Mouse (Mus musculus) MEL-GATA-1-ER (cell line): ENCODE measurements around the gene Hjurp.

Experiments used
- DNase-seq: peaks from one replicate; pipeline ENCODE4 v3.0.0-alpha.2; 2012; ENCODE audit warnings: low read depth; ENCODE audit errors: extremely low read depth

Gene Hjurp

DNA sequence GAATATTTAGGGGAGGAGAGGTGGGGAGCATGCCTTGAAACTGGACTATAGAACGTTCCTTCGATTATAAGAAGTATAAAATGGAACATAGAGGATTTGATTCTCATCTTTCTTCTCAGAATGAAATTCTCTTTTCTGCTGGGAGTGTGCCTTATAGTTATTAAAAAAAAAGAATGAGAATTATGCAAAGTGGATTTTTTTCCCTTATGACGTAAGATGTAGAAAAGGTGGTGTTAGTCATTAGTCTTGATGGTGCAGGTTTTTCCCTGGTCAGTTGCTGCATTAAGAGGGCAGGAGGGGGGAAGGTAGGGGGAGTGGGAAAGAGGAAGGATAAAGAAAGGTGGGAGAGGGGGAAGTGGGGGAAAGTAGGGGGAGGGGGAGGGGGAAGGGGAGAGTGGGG lies 4.9 kb upstream of the Hjurp start:
- DNase-seq, result no peak

DNA sequence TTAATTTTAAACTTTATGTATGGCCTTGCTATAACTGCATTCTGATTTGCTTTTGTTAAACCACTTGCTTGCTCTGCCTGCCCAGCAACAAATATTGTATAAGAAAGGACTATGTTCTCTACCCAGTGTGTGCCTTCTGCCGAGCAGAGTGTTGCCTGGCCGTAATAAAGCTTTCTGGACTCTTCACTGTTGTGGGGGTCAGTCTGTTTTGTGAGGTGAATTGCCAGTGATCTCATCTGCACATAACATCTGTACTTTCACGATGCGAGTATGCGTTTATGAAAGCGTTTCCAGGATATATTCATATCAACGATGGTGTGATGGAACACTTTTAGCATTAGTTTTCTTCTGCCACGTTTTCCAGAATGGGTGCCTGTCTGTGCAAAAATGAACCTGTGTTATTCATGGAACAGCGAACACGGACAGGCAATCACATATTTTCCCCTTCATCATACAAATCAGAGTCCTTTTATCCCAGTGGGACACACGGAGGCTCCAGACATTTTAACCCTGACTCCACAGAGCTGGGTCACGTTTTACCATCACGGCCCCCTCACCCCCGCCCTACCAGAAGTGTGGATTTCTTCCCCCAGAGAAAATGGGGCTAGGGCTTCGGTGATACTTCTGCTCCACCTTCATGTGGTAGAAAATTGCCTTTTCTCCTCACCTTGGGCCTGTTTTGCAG lies 2.7 kb upstream of the Hjurp start:
- no peak for DNase-seq

DNA sequence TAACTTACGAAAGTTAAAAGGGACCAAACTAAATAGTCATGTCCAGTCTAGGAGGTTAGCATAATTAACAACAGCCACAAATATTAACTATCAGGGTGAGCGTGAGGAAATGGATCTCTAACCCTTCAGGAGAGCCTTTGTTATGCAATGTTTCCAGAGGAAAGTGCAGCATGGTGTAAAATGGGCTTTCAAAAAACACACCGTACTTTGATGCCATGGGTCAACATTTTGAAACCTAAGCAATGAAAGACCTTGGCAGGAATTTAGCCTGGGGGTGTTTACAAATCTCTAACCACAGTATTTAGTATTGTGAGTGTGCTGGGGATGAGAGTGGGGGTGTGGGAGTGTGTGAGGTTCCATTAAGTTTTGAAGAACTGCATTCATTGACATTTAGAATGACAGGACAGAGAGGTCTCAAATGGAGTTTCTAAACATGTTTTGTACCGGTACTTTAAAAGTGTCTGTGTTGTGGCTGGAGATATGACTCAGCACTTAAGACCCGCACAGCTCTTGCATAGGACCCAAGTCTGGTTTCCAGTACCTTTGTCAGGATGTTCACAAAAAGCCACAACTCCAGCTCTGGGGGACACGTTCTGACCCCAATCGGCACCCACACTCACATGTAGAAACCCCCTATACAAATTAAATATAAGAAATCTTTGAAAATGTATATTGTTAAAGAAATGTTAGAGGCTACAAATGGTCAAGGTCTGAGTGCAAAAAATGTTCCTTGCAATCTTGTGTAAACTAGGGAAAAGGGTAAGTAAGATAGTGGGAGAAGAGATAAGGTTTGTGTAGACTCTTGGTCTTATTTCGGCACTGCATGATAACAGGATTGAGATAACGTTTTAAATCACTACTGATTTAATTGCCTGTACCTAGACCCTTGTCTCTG lies 1.9 kb upstream of the Hjurp start:
- no peak for DNase-seq

DNA sequence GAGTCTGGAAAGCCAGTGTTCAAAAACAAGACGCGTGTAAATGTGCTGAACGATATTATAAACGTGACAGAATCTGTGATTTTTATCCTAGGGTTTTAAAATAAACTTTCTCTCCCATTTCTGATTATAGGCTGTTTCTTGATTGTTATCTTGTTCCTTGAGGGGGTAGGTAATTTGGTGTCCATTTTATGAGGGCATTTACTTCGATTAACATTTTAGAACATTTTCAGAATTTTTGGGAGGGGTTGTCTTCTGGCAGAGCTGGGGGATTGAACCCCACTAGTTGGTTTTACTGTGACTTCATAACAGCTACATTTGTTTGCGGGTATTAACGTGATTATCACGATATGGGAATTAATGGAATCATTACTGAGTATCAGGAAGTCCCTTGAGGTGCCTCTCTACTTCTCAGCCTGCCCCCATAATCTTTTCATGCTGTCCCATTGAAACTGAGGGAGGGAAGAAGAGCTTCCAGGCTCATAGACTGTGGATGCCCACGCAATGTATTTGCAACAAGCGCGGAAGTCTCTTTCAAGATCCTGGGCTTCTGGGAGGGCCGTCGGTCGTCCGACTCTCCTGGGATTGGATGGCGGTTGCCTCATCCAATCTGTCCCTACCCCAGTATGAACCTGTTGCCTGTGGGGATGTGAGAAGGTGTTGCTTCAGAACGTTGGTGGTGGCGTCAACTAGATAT lies 532 bp upstream of the Hjurp start:
- no peak for DNase-seq

DNA sequence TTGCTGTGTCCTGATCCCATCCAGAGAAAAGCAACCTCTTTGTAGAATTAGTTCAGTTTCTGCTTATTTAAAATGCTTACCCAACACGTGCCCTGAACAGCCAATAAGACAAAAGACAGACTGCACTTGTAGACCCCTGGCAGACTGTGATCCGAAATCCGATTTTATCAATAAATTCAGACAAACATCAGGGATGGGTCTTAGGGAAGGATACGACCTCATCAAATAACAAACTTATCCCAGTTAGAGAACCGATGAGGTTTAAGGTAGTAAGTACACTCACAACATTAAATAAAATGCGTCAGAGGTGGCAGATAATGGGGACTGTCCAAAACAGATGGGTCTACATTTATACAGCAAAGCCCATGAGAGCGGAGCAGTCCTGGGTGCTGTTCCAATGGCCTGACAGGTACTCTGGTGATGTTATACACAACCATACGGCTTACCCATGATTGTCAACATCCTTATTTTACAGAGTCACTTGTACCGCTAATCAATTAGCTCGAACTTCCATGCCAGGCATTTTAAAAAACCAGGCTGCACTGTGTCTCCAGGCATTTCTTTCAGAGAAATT lies 822 bp downstream of the Hjurp start:
- no peak for DNase-seq

DNA sequence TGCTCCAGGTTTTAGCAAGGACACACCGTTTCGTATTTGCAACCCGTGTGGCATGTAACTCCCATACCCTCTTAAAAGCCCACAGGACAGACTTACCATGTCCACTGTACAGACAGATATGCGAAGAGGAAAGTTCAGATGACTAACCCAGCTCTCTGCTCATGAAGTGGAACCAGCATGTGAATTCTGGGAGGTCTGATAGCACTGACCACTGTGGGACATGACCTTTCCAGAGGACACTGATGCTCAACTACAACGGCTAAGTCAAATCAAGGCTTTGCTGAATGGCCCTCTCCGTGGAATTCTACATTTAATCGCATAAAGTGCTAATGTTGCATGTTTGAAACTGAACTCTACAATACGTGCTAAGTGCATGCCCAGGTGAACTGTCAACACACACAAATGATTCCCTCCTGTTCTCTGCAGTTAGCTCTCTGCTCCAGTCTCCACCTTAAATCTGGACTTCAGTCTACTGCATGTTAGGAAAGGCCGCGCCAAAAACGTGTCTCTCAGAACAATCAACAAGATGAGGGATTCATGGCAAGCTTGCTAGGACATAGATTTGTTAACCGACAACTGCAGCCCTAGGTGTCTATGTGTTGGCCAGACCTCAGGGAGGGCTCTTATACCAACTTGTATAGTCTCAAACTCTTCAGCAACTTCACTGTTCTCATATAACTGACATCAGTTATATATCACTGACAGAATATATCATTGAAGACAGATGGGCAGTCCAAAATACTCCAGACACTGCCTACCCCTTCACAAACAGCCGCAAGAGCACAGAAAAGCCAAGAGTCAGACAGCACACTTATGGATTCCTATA lies 1.5 kb downstream of the Hjurp start:
- peak; percentile 35 for DNase-seq

DNA sequence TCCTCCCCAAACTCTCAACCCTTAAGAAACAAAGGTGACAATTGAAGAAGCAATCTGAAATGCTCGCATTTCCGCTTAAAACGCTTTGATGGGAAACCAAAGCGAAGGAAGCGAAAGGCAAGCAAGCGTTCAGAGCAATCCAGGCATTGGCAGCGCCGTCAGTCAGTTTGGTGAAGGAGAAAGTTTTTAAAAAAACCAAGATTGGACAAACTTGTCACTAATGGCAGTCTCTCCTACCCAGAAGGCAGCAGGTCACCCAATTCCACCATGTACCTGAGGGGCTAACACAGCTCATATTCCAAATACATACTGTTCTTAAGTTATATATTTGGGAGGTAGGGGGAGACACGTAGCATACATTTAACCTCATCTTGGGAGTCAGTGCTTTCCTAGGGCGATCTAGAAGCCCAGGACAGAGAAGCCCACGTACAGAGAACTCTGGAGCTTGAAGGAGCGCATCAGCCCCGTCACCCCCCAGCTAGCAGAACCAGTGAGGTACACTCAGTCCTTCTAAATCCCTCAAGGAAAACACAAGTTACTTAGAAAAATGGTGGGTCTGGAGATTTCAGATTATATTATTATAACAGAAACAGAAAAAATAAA lies 2.3 kb downstream of the Hjurp start:
- no peak for DNase-seq

DNA sequence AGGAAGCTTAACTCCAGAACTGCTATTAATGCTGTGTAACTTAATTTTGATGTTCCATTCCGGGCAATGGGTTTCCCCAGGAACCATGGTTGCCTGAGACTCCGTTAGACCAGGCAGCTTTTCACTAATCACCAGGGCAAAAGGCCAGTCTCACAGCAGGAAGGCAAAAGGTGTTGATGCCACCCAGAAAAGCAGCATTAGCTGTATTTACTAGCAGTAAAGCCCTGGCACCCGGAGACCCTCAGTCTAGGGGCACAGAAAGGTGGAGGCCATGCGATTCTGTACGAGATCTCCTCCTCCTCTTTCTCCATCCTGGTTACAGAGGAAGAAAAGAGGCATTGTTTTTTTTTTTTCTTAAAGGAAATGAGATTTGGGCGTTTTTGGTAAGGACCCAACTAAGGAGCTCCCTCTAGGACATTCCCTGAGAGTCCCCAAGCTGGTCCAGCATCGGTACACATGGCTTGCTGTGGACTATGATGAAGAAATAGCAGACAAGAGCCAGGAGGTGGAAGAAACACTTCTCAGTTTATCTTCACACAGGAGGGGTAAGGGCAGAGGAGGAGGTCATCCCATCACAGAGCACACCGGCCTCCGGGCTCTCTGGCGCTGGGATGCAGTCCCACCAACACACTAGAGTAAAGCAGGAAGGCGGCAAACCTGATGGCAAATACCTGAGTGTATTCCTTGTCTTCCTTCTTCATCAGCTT lies 2.9 kb downstream of the Hjurp start:
- DNase-seq, result no peak

DNA sequence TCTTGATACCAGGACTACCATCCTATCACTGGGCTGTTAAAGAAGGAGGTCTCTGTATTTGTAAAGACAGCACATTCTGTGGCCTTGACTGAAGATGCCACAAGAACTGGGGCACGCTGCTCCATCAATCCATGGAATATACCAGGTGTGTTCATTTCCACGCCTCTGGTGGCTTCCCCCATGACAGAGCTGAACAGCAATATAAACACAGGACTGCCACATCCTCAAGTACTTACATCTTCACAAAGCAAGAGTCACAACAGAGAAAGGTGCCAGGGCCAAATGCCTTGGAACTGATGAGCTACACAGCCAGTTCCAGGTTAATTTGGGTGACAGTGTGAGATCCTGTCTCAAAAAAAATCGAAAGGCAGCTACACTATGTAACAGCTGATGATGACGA lies 3.6 kb downstream of the Hjurp start:
- DNase-seq, result no peak

DNA sequence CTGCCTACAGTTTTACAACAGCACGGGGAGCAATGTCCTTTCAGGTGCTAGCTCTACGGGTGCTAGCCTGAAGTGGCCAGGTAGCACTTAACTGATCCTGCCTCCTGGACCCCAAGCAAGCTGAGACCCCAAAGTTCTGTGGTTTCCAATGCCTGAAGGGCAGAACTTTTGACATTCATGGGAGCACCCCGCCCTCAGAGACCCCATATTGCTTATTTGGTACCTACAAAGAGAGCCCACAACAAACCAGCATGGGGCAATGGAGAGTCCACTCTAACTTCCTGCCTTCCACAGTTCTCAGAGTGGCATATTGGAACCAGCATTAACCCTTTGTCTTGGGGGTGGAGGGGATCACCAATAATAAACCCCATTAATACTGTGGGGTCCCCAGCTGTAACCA lies 4.1 kb downstream of the Hjurp start:
- DNase-seq, result no peak

DNA sequence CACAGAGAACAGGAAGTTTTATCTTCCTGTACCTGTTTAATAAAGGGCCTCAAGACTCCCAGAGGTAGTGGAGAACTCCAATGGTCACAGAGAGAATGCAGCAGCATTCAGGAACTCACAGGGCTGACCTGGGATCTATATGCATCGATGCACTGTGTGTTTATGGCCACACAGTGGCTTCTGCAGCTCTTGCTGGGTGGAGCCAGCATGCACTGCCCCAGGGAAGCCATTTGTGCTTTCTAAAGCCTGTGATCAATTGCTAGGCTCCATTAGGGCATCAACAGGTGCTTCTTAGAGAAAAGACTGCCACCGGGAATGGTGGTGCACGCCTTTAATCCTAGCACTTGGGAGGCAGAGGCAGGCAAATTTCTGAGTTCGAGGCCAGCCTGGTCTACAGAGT lies 4.6 kb downstream of the Hjurp start:
- no peak for DNase-seq

DNA sequence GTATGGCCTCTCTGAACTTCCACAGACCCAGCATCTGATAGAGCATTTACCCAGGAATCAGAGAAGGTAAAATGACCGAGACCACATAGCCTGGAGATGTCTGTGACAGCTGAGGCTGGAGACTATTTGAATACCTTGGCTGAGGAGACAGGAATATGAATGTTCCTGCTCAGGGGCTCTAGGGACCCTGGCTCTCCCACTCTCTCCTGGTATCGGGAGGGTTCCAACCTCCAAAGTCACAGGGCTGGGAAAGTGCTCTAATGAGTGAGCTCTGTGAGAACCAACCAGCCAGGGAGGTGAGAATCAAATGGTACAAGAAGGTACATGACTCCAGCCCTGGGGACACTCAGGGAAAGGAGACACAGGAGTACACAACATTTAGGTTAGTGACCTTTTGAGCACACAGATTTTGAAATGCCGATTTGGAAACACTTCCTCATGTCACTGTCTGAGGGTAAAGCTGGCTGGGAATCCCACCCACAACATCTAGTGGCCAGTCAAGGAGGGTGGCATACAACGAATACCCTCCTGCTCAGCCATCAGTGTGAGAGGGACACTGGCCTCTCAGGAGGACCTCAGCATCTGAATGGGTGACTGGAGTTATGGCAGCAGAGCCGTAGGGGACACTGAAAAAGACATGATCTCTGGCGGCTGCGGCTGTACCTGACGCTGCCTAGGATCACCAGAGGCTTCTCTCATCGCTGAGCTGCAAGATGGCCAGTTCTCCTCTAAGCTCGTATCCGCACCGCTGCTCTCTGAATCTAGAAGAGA lies 7.7 kb downstream of the Hjurp start:
- DNase-seq, result no peak

DNA sequence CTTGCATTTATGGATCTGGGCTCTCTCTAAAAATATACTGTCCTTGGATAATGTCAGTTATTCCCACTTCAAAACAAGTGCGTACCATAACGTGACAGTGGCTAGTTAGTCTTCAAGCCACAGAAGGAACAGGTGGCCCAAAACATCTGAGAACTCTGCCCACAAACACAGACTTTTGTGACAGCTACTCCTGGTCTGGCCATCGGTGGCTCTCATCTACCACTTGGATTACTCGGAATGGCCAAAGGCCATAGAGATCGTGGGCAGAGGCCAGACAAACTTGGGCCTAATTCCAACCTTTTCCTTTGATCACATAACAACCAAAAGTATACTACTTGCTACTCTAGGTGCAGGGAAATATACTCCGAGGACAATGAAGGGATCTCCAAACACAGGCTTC lies 9.4 kb downstream of the Hjurp start:
- no peak for DNase-seq

DNA sequence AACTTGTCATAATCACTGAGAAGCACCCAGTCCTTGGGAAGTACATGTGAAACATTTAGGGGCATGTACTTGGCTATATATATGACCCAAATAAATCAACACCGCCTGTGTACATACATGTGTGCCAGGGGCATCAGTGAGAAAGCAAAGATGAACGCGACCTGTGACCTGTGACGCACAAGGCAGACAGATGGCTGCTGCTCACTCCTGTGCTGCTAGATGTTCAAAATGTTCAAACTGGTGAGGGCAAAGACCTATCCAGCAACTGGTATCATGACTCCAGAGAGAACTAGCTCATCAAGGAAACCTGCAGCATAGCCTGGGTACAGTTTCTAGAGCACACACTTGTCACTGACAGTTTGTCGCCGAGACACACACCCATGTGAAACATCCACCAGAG lies 9.9 kb downstream of the Hjurp start:
- DNase-seq, result no peak

DNA sequence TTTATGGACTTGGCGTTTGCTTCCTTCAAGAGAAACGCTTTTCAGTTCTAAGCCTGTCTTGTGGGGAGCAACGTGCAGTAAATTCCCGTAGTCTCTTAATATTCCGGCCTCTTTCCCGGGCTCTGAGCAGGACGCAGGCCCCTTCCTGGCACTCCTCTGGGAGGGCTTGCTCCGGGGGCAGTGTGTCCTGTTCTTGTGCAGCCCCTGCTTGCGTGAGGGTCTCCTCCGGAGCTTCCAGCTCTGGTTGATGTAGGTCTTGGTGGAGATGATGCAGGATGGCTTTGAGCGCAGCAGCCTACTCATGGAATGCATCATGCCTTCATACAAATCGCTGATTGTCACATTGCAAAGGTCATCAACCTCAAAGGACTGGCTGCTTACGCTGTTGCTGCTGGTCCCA lies 11.3 kb downstream of the Hjurp start:
- no peak for DNase-seq

DNA sequence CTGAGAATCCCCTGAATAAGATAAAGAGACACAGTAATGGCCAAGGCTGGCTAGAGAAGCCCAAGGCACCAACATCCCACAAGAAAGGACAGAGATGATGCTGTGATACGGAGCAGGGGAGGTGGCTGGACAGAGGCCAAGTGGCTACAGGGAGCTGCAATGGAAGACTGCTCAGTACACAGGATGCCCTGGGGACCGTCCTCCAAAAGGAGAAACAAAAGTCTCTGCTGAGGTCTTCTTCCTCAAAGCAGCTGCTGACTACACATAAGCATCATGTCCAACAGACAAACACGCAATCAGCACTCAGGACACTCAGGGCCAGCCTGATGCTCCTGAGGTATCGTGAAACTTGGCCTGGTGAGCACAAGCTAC lies 12.6 kb downstream of the Hjurp start:
- DNase-seq, result no peak

DNA sequence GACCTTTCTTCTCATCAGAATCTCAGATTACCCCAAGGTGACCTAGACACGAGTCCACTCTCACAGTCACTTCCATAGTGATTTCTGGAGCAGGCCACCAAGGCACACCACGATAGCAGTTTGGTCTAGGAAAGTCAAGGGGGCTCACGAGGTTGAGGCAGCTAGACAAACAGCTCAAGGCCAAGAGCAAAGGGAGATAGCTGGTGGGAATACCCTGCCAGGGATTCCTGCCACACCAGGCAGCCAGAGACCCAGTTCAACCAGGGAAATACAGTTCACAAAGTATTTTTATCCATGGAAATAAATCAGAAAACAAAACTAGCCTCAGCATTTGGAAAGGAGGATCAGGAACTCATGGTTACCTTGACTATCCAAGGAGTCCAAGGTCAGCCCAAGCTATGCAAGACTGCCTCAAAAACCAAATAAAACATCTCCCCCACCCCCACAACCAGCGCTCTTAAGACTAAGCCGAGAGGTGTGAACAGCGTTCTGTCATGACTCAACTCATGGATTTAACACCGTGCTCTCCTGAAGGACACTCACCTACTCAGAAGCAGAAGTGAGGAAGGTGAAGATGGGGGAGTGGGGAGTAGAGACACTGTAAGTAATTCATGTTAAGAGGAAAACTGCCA lies 13.1 kb downstream of the Hjurp start:
- no peak for DNase-seq

DNA sequence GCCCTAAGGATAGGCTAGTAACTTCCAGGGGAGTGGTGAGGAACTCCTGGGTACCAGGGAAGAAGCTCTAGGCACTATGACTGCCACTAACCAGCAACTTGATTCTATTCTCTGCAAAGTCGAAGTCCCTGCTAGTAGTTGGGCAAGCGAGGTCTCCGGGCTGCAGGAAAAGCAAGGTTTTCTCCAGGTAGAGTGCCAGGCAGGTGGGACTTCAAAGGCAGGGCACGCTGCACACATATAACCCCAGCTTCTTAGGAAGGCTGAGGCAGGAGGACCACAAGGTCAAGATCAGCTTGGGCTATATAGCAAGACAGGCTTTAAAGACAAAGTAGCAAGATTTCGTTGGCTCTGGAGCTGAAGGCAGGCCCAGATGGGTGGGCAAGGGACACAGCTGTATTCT lies 13.7 kb downstream of the Hjurp start:
- DNase-seq, result no peak

DNA sequence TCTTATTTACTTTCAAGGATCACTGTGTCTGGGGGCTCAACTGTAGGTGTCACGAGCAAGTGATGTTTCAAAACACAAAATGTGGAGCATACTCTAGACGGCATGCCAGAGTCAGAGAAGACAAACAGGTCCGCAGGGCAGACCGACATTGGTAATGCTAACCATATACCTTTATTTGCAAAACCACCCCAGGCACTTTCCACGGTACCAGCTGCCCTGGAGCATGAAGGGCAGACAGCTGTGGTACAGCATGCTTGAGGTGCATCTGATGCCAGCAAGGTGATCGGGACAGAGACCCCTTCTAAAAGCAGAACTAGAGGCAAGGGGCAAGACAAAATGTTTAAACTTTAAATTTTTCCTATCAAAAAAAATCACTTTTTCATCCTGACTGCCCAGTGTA lies 14.5 kb downstream of the Hjurp start:
- DNase-seq, result no peak
